In genomic region chr14:87099380-87100088, GRCm38 (mm10) we compare ENCODE assay signal across 17 mouse cellular contexts.
"Had no signal": no experiment of that assay in that cellular context is flagged by ENCODE, and none has a peak within 500 bp of the region (broad histone marks: within the 10 kb centered on the region; RNA-seq: fewer than 3 reads in every experiment).

No protein-coding gene starts in this region.

- DNase-seq: kidney, adult 8-10 months; kidney, postnatal 25 days; lung, embryonic 14.5 days; lung, postnatal 10 days; lung, postnatal 4 days; midbrain, embryonic 14.5 days; right cerebral cortex, postnatal 4 days; spleen, adult 18-20 months; thymus, adult 2 months; thymus, postnatal 25 days had no signal

- H3K36me3 ChIP-seq: limb, embryonic 15.5 days; midbrain, embryonic 10.5 days; neural tube, embryonic 12.5 days; stomach, embryonic 15.5 days had no signal

- H3K4me1 ChIP-seq: limb, embryonic 15.5 days; midbrain, embryonic 10.5 days; neural tube, embryonic 12.5 days; stomach, embryonic 15.5 days had no signal

- H3K27me3 ChIP-seq: limb, embryonic 15.5 days; neural tube, embryonic 12.5 days; stomach, embryonic 15.5 days had no signal

- H3K4me2 ChIP-seq: limb, embryonic 15.5 days; lung, embryonic 14.5 days; neural tube, embryonic 12.5 days; stomach, embryonic 15.5 days had no signal

- ATAC-seq: intestine, postnatal 0 days had no signal

- H3K4me3 ChIP-seq: left cerebral cortex, adult 2 months; limb, embryonic 15.5 days; midbrain, embryonic 10.5 days; myocyte; neural tube, embryonic 12.5 days; stomach, embryonic 15.5 days had no signal

- H3K9me3 ChIP-seq: limb, embryonic 15.5 days; midbrain, embryonic 10.5 days; neural tube, embryonic 12.5 days; stomach, embryonic 15.5 days had no signal

- H3K9ac ChIP-seq: limb, embryonic 15.5 days; lung, embryonic 14.5 days; neural tube, embryonic 12.5 days; stomach, embryonic 15.5 days had no signal

- H3K27ac ChIP-seq: left cerebral cortex, adult 2 months; limb, embryonic 15.5 days; midbrain, embryonic 10.5 days; neural tube, embryonic 12.5 days; stomach, embryonic 15.5 days had no signal
